Mouse (Mus musculus): ENCODE data around the gene Dock4. TPM values are rescaled to one million over a fixed set of nuclear protein-coding genes. Genes with fewer than 3 reads are reported as not detected.

Gene Dock4
- polyA plus RNA-seq, 1 experiment from 2014 or later, result 7.2 TPM

GRCm38 (mm10) chr12:40894695-40895094 lies 448.9 kb downstream of the Dock4 start:
- ATAC-seq (replicated peaks; ENCODE audit: insufficient number of reproducible peaks, insufficient read depth, low FRiP score, low read depth), result no peak
- 85% methylated on average over 5 of the region's 5 CpGs for WGBS
- no peaks in the 10 kb centered on the region for H3K9me3 ChIP-seq (replicated peaks)

More at GRCm38 (mm10) chr12:40894695-40895094, 448.9 kb downstream of the Dock4 start:
- Histone ChIP-seq H3K27ac (no peak overlapping the region), H3K4me2 (no peak overlapping the region), H3K4me1 (replicated peaks) (no peaks in the 10 kb centered on the region), H3K36me3 (no peaks in the 10 kb centered on the region), H3K4me3 (no peak overlapping the region), H3K27me3 (no peaks in the 10 kb centered on the region), H3K9ac (no peak overlapping the region)

Other genes with a start within 250 kb of the Dock4 start
- gene Lsmem1, start 246.5 kb upstream of the Dock4 start, polyA plus RNA-seq (2015; fragmentation: Nextera tagmentation; extraction: Ambion mirVana), result 26.3 and 31.2 TPM in 2 replicates
- gene Ifrd1, start 197.4 kb upstream of the Dock4 start, polyA plus RNA-seq (2015; fragmentation: Nextera tagmentation; extraction: Ambion mirVana), result 85.8 and 86.3 TPM in 2 replicates
- 25.8 and 28.1 TPM in 2 replicates for gene Zfp277, start 50 bp upstream of the Dock4 start, polyA plus RNA-seq (2015; fragmentation: Nextera tagmentation; extraction: Ambion mirVana)

Measured in heart, embryonic 15.5 days (tissue).